Mouse (Mus musculus) gastrocnemius, postnatal 25 days (tissue): ENCODE results near the gene Col15a1. TPM values are rescaled to one million over a fixed set of nuclear protein-coding genes. Genes with fewer than 3 reads are reported as not detected.

Experiments used
- DNase-seq: peaks from one replicate; pipeline ENCODE4 v3.0.0; 2022
- long read RNA-seq, 2 experiments: library from polyadenylated mRNA; stranded (forward); transcript quantifications; one replicate each; pipeline ENCODE4 v2.0.0; 2021
- total RNA-seq, 2 experiments: library from RNA; stranded (reverse); gene quantifications; 1 replicate in 1 of 2; 2 replicates in 1 of 2; pipeline ENCODE4 v1.2.3; 2021

Gene Col15a1
- 10 to 100 TPM; 64.7 to 68.2 TPM for total RNA-seq
- long read RNA-seq, experiment 1, full-length matches to known transcripts: 2 of 5 reads
- long read RNA-seq, experiment 1, partial matches to known transcripts: 1 of 5 reads
- long read RNA-seq, experiment 1, other reads (novel, unspliced or antisense): 2 of 5 reads
- long read RNA-seq, experiment 2, full-length matches to known transcripts: 1 of 5 reads
- long read RNA-seq, experiment 2, partial matches to known transcripts: 1 of 5 reads
- long read RNA-seq, experiment 2, other reads (novel, unspliced or antisense): 3 of 5 reads

GRCm38 (mm10) chr4:47207969-47208420, at the start of gene Col15a1:
Gene Col15a1 (plus strand): TSS chr4:47208161.
- peak; percentile 9 for DNase-seq

GRCm38 (mm10) chr4:47161103-47161755, 46.7 kb upstream of the Col15a1 start:
- no peak for DNase-seq

GRCm38 (mm10) chr4:47161756-47162587, 46.0 kb upstream of the Col15a1 start:
- no peak for DNase-seq

- DNase-seq: no peak
Measured at GRCm38 (mm10) chr4:47172314-47172713, 35.6 kb upstream of the Col15a1 start.

GRCm38 (mm10) chr4:47177101-47177500, 30.9 kb upstream of the Col15a1 start:
- no peak for DNase-seq

GRCm38 (mm10) chr4:47178261-47178961, 29.6 kb upstream of the Col15a1 start:
- peak; percentile 66 for DNase-seq

- no peak for DNase-seq
Measured at GRCm38 (mm10) chr4:47179535-47179934, 28.4 kb upstream of the Col15a1 start.

- DNase-seq: no peak
Measured at GRCm38 (mm10) chr4:47184058-47184661, 23.8 kb upstream of the Col15a1 start.

- DNase-seq: no peak
Measured at GRCm38 (mm10) chr4:47186514-47186913, 21.4 kb upstream of the Col15a1 start.

GRCm38 (mm10) chr4:47196173-47196572, 11.8 kb upstream of the Col15a1 start:
- no peak for DNase-seq

GRCm38 (mm10) chr4:47203643-47204042, 4.3 kb upstream of the Col15a1 start:
- DNase-seq: no peak

GRCm38 (mm10) chr4:47205846-47206245, 2.1 kb upstream of the Col15a1 start:
- DNase-seq: no peak

- peak; percentile 9 for DNase-seq
Measured at GRCm38 (mm10) chr4:47208421-47208991, 545 bp downstream of the Col15a1 start.

- DNase-seq: no peak
Measured at GRCm38 (mm10) chr4:47209466-47209865, 1.5 kb downstream of the Col15a1 start.

GRCm38 (mm10) chr4:47218828-47219227, 10.9 kb downstream of the Col15a1 start:
- DNase-seq: peak; percentile 39

GRCm38 (mm10) chr4:47219393-47219792, 11.4 kb downstream of the Col15a1 start:
- DNase-seq: no peak

GRCm38 (mm10) chr4:47220544-47220943, 12.6 kb downstream of the Col15a1 start:
- no peak for DNase-seq

- no peak for DNase-seq
Measured at GRCm38 (mm10) chr4:47222146-47222545, 14.2 kb downstream of the Col15a1 start.

GRCm38 (mm10) chr4:47225920-47226319, 18.0 kb downstream of the Col15a1 start:
- no peak for DNase-seq

- DNase-seq: no peak
Measured at GRCm38 (mm10) chr4:47227101-47227500, 19.1 kb downstream of the Col15a1 start.

- peak; percentile 63 for DNase-seq
Measured at GRCm38 (mm10) chr4:47227756-47228155, 19.8 kb downstream of the Col15a1 start.
